In the genomic region with DNA sequence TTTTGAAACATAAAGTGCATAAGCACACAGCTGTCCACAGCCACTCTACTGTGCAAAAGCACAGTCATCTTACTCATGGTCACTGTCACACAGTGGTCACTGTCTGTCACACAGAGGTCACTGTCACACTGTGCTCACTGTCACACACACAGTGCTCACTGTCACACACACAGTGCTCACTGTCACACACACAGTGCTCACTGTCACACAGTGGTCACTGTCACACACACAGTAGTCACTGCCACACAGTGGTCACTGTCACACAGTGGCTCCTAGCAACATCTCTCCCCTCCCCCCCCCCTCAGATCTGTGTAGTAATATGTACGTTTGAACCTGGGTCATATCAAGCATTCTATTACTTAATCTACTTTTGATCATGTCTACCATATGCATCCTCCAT, we compare ENCODE assay signal across 19 mouse cellular contexts. TPM values are rescaled to one million over a fixed set of nuclear protein-coding genes. Genes with fewer than 3 reads are reported as not detected.
DNase-seq lines count a peak whose midpoint lies in the region; ATAC-seq and TF ChIP-seq lines count a peak whose summit lies in the region.
"Had no signal": no experiment of that assay in that cellular context is flagged by ENCODE, and none has a peak within 500 bp of the region (broad histone marks: within the 10 kb centered on the region; RNA-seq: fewer than 3 reads in every experiment).

No protein-coding gene starts in this region.

- H3K9me3 ChIP-seq in kidney, postnatal 0 days (replicated peaks; ENCODE audit: low read length) = no peaks in the 10 kb centered on the region
- H3K9me3 ChIP-seq in midbrain, embryonic 12.5 days = no peaks in the 10 kb centered on the region
- no peaks in the 10 kb centered on the region for H3K9me3 ChIP-seq in midbrain, postnatal 0 days (ENCODE audit: low read length)
- H3K9me3 ChIP-seq: forebrain, embryonic 13.5 days; heart, embryonic 10.5 days; hindbrain, embryonic 12.5 days had no signal

- H3K9ac ChIP-seq in kidney, postnatal 0 days (ENCODE audit: low read depth, low read length) = no peak overlapping the region
- no peak overlapping the region for H3K9ac ChIP-seq in midbrain, embryonic 12.5 days (replicated peaks)
- no peak overlapping the region for H3K9ac ChIP-seq in midbrain, postnatal 0 days (replicated peaks; ENCODE audit: low read length, poor library complexity, severe bottlenecking)
- H3K9ac ChIP-seq: forebrain, embryonic 13.5 days; hindbrain, embryonic 12.5 days had no signal

- H3K27me3 ChIP-seq in kidney, postnatal 0 days (ENCODE audit: insufficient read depth, low read length) = no peaks in the 10 kb centered on the region
- no peaks in the 10 kb centered on the region for H3K27me3 ChIP-seq in midbrain, embryonic 12.5 days
- H3K27me3 ChIP-seq in midbrain, postnatal 0 days (ENCODE audit: insufficient read depth, low read length) = no peaks in the 10 kb centered on the region
- H3K27me3 ChIP-seq: forebrain, embryonic 13.5 days; hindbrain, embryonic 12.5 days had no signal

- 0 out of 2 replicates have a peak, but pooled peaks have one; percentile 40 for ATAC-seq in kidney, postnatal 0 days (replicated peaks; ENCODE audit: low FRiP score, low read depth)
- ATAC-seq in midbrain, embryonic 12.5 days (ENCODE audit: low FRiP score, low read depth) = 0 out of 2 replicates have a peak, but pooled peaks have one; percentile 27
- no peak for ATAC-seq in midbrain, postnatal 0 days (ENCODE audit: low FRiP score)
- ATAC-seq: forebrain, embryonic 13.5 days; hindbrain, embryonic 16.5 days had no signal

- no peak for TF ChIP-seq CTCF in kidney, postnatal 0 days (IDR thresholded peaks at IDR 0.05; ENCODE audit: low read depth)
- no peak for TF ChIP-seq CTCF in midbrain, postnatal 0 days (IDR thresholded peaks at IDR 0.05)
- no peak for TF ChIP-seq CTCF in bone marrow macrophage, adult 2 months (IDR thresholded peaks at IDR 0.05; ENCODE audit: low read depth, low read length)

- peaks cover 3% of the 10 kb centered on the region; the same call in 1 of the 2 replicates for H3K4me1 ChIP-seq in kidney, postnatal 0 days (replicated peaks; ENCODE audit: insufficient read depth, low read length)
- H3K4me1 ChIP-seq in midbrain, embryonic 12.5 days = peaks cover 20% of the 10 kb centered on the region
- H3K4me1 ChIP-seq in midbrain, postnatal 0 days (ENCODE audit: insufficient read depth, low read length) = 0 out of 2 replicates have a peak, but pooled peaks cover 2% of the 10 kb centered on the region
- H3K4me1 ChIP-seq in bone marrow macrophage, adult 2 months (ENCODE audit: control insufficient read depth, insufficient read depth, low read length) = peaks cover 71% of the 10 kb centered on the region

- no peaks in the 10 kb centered on the region for H3K36me3 ChIP-seq in kidney, postnatal 0 days (ENCODE audit: insufficient read depth, low read length)
- H3K36me3 ChIP-seq in midbrain, embryonic 12.5 days = no peaks in the 10 kb centered on the region
- H3K36me3 ChIP-seq in midbrain, postnatal 0 days (ENCODE audit: insufficient read depth, low read length) = no peaks in the 10 kb centered on the region
- no peaks in the 10 kb centered on the region for H3K36me3 ChIP-seq in macrophage (ENCODE audit: inconsistent target)
- H3K36me3 ChIP-seq: heart, embryonic 10.5 days; hindbrain, embryonic 12.5 days had no signal

- 83% methylated on average over 1 of the region's 1 CpGs for WGBS in kidney, postnatal 0 days
- 85% methylated on average over 1 of the region's 1 CpGs for WGBS in midbrain, embryonic 12.5 days
- 85% methylated on average over 1 of the region's 1 CpGs for WGBS in midbrain, postnatal 0 days
- WGBS in macrophage (ENCODE audit: missing documents) = no CpG with 5 or more reads among the region's 1 CpGs

- no peak overlapping the region for H3K4me2 ChIP-seq in kidney, postnatal 0 days (ENCODE audit: low read length)
- H3K4me2 ChIP-seq in midbrain, embryonic 12.5 days (replicated peaks) = no peak overlapping the region
- no peak overlapping the region for H3K4me2 ChIP-seq in midbrain, postnatal 0 days (ENCODE audit: low read depth, low read length, poor library complexity, severe bottlenecking)
- H3K4me2 ChIP-seq: forebrain, embryonic 13.5 days; hindbrain, embryonic 12.5 days had no signal

- peaks cover 97% of the 10 kb centered on the region for H3K79me2 ChIP-seq in macrophage (ENCODE audit: inconsistent target)

- no peak overlapping the region for H3K27ac ChIP-seq in kidney, postnatal 0 days
- H3K27ac ChIP-seq in midbrain, embryonic 12.5 days (replicated peaks) = no peak overlapping the region
- H3K27ac ChIP-seq in midbrain, postnatal 0 days (ENCODE audit: low read depth, low read length) = no peak overlapping the region
- peak overlapping the region; percentile 11; the same call in 1 of the 2 replicates for H3K27ac ChIP-seq in bone marrow macrophage, adult 2 months (ENCODE audit: insufficient read depth, low read depth, low read length)
- 0 out of 2 replicates have a peak overlapping the region, but pooled peaks have one; percentile 4 for H3K27ac ChIP-seq in macrophage
- H3K27ac ChIP-seq: forebrain, embryonic 13.5 days; heart, embryonic 10.5 days; hindbrain, embryonic 12.5 days had no signal

- DNase-seq in kidney, postnatal 0 days (ENCODE audit: low spot score) = no peak
- no peak for DNase-seq in kidney, adult 8-10 months
- DNase-seq in midbrain, postnatal 0 days (ENCODE audit: low spot score) = no peak
- no peak for DNase-seq in cerebellum, postnatal 4 days (ENCODE audit: low spot score in 2 of 2)
- DNase-seq: adrenal gland, adult 2 months; adrenal gland, postnatal 25 days; cerebellum, adult 2 months; cerebellum, postnatal 10 days; gastrocnemius, postnatal 10 days; heart, adult 18-20 months; heart, postnatal 10 days; heart, postnatal 4 days had no signal

- H3K4me3 ChIP-seq in kidney, postnatal 0 days (replicated peaks; ENCODE audit: low read depth, low read length) = no peak overlapping the region
- no peak overlapping the region for H3K4me3 ChIP-seq in midbrain, embryonic 12.5 days
- H3K4me3 ChIP-seq in midbrain, postnatal 0 days (ENCODE audit: low read depth, low read length) = no peak overlapping the region
- no peak overlapping the region for H3K4me3 ChIP-seq in bone marrow macrophage, adult 2 months (ENCODE audit: insufficient read depth, low read length)
- H3K4me3 ChIP-seq in macrophage (ENCODE audit: inconsistent target) = no peak overlapping the region
- H3K4me3 ChIP-seq: forebrain, embryonic 13.5 days; heart, embryonic 10.5 days; hindbrain, embryonic 12.5 days had no signal

- no peak for TF ChIP-seq POLR2A in bone marrow macrophage, adult 2 months (IDR thresholded peaks at IDR 0.05; ENCODE audit: borderline replicate concordance, low read depth, low read length)

RNA-seq across cellular contexts. Expression of a gene that starts 13.9 kb away (rescaled TPM):
- polyA plus RNA-seq in kidney, postnatal 0 days (2015; fragmentation: Nextera tagmentation; extraction: Ambion mirVana) = 12.6 and 12.9 TPM in 2 replicates
- polyA plus RNA-seq in midbrain, embryonic 12.5 days (2016; fragmentation: Nextera tagmentation; extraction: Ambion mirVana) = 22.8 and 24.4 TPM in 2 replicates
- 26.7 and 39.4 TPM in 2 replicates for total RNA-seq in midbrain, postnatal 0 days (2014; rRNA removed)
- polyA plus RNA-seq in midbrain, postnatal 0 days (2015; fragmentation: Nextera tagmentation; extraction: Ambion mirVana) = 9.0 and 10.9 TPM in 2 replicates
- 55.2 and 62.9 TPM in 2 replicates for polyA plus RNA-seq in bone marrow macrophage, adult 2 months (2012; ENCODE audit: insufficient read depth, insufficient read length, missing spikeins)
- total RNA-seq in macrophage (2018; cell fraction: chromatin; rRNA removed) = 100 to 1,000 TPM in 25 of 26 experiments, 10 to 100 TPM in 1; 84.8 to 216 (median 156) TPM
- total RNA-seq in macrophage (2018; cell fraction: cytosol; rRNA removed) = 10 to 100 TPM; 55.5 to 89.9 (median 80.4) TPM
- total RNA-seq in macrophage (2018; cell fraction: nucleus; rRNA removed) = 100 to 1,000 TPM in 13 of 26 experiments, 10 to 100 TPM in 13; 65.7 to 154 (median 101) TPM
- polyA plus RNA-seq in macrophage (2018) = 39.6 to 55.7 TPM (median 44.7 TPM) in 3 replicates

Comparison
In these comparisons a context has a peak if more than half of its experiments do, and no peak if none do; other contexts are left out.
1. H3K27ac ChIP-seq: peak in bone marrow macrophage, adult 2 months (single experiment) and macrophage (single experiment); none in kidney, postnatal 0 days (single experiment), midbrain, embryonic 12.5 days (single experiment) and midbrain, postnatal 0 days (single experiment).